Mouse (Mus musculus): ENCODE results near the gene Btbd9.

DNA sequence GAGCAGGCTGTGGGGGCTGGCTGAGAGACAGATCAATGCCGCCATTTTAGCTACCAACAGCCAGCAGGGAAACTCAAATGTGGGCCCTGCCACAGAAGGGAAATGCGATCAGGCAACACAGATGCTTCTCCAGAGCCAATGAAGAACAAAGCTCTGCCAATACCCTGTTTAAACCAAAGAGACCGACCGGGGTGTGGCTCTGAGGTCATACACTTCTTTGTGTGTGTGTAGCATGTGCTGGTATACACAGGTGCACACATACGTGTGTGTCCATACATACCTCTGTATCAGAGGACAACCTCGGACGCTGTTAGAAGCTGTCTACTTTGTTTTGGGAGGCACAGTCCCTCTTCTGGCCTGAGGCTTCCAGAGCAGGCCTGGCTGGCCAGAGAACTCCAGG lies 31.0 kb upstream of the Btbd9 start:
- TF ChIP-seq CTCF (IDR thresholded peaks at IDR 0.05; ENCODE audit: low read depth) (no peak), EP300 (IDR thresholded peaks at IDR 0.05; ENCODE audit: low read depth) (no peak)

Measured in heart, postnatal 0 days (tissue).